Mouse (Mus musculus) embryonic facial prominence, embryonic 10.5 days (tissue): ENCODE measurements around the gene Pold1. TPM values are rescaled to one million over a fixed set of nuclear protein-coding genes. Genes with fewer than 3 reads are reported as not detected.
A peak's percentile ranks its signal among the peaks of the same experiment; 100 is the strongest.

Experiments
- DNase-seq: peaks from one replicate; pipeline ENCODE4 v3.0.0-alpha.2; 2017; ENCODE audit warnings: low spot score
- H3K27ac ChIP-seq: fragments of 300-500 bp; sonication (generic); replicated peaks from 2 replicates; pipeline ENCODE4 v1.5.1; 2016; ENCODE audit warnings: mild to moderate bottlenecking
- H3K27me3 ChIP-seq: fragments of 300-500 bp; sonication (generic); replicated peaks from 2 replicates; pipeline ENCODE4 v1.6.1; 2016; ENCODE audit warnings: low read depth, mild to moderate bottlenecking; ENCODE audit not compliant: poor library complexity, severe bottlenecking
- H3K36me3 ChIP-seq: fragments of 300-500 bp; sonication (generic); replicated peaks from 2 replicates; pipeline ENCODE4 v1.6.1; 2016; ENCODE audit warnings: mild to moderate bottlenecking, moderate library complexity
- H3K4me1 ChIP-seq: fragments of 300-500 bp; sonication (generic); 2 replicates; pipeline ENCODE4 v1.6.1; 2016
- H3K4me3 ChIP-seq: fragments of 300-500 bp; sonication (generic); 2 replicates; pipeline ENCODE4 v1.5.1; 2016; ENCODE audit warnings: mild to moderate bottlenecking, moderate library complexity
- H3K9me3 ChIP-seq: fragments of 300-500 bp; sonication (generic); 2 replicates; pipeline ENCODE4 v1.6.1; 2016; ENCODE audit warnings: mild to moderate bottlenecking
- WGBS: fragments of 180-500 bp; shearing (Covaris S2); methylation state at CpG from one replicate; pipeline ENCODE4 v1.1.7; 2016; 5-methylcytosine and 5-hydroxymethylcytosine counted together
- polyA plus RNA-seq: library from polyadenylated mRNA; unstranded; fragments of >200 nt; fragmentation: Nextera tagmentation; extraction: Ambion mirVana; gene quantifications from 2 replicates; pipeline ENCODE4 v1.2.1, GENCODE M21; 2016

Gene Pold1
- 164 and 171 TPM in 2 replicates for polyA plus RNA-seq

DNA sequence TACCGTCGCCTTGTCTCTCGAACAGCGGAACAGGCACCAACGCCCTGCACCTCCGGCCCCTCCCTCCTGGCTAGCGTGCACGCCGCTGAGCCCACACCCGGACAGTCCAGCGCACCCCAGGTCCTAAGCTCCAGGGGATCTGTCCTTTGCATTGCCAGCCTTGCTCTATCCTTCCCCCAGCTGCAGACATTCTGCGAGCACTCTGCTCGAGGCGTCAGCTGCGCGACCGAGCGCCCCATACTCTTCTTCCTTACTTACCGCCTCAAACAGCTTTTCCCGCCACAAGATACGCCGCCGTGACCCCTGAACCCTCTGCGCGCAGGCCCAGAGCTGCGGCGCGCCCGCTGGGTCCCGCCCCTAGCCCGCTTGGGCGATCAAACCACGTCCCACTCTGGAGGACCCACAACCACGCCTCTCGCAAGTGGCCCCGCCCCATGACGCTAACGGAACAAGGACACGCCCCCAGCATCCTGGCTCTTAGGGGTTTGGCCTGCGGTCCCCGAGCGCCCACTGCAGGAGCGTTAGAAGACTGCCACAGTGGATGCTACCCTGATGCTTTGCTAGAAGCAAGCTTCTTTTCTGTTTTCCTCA, at the start of gene Pold1:
Gene Pold1, minus strand, starts transcription at position 353 of the 591 bp plus-strand sequence.
- H3K4me3 ChIP-seq, result peak within 1 kb of the TSS; percentile 81
- peak; percentile 100 for DNase-seq
- peaks cover 27% of the 10 kb centered on the region for H3K4me1 ChIP-seq
- H3K27me3 ChIP-seq, result no peaks in the 10 kb centered on the region
- H3K9me3 ChIP-seq, result peaks cover 8% of the 10 kb centered on the region; the same call in 1 of the 2 replicates
- under 1% methylated on average over 43 of the region's 43 CpGs for WGBS
- H3K36me3 ChIP-seq, result peaks cover 58% of the 10 kb centered on the region
- H3K27ac ChIP-seq, result peak within 1 kb of the TSS; percentile 92

DNA sequence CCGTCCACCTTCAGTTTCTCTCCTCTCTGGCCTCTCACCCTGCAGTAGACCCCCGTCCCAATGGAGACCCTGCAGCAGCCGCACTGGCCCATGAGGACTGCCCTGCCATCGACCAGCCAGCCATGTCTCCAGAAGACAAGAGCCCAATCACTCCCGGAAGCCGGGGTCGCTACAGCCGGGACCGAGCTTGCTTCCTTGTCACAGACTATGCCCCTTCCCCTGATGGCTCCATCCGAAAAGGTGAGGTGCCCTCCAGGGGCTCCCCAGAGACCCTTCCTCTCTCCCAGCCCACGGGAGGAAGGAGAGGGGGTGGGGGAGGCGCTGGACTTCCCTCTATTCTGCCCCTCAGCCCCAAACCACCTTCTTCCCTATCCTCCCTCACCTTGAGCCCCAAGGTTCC, 49.7 kb upstream of the Pold1 start:
- H3K36me3 ChIP-seq, result peaks cover 8% of the 10 kb centered on the region
- H3K4me1 ChIP-seq, result peaks cover 48% of the 10 kb centered on the region
- WGBS, result 75% methylated on average over 12 of the region's 12 CpGs
- peaks cover 47% of the 10 kb centered on the region for H3K27me3 ChIP-seq
- H3K4me3 ChIP-seq, result no peak overlapping the region
- no peaks in the 10 kb centered on the region for H3K9me3 ChIP-seq
- no peak overlapping the region for H3K27ac ChIP-seq
- DNase-seq, result no peak

DNA sequence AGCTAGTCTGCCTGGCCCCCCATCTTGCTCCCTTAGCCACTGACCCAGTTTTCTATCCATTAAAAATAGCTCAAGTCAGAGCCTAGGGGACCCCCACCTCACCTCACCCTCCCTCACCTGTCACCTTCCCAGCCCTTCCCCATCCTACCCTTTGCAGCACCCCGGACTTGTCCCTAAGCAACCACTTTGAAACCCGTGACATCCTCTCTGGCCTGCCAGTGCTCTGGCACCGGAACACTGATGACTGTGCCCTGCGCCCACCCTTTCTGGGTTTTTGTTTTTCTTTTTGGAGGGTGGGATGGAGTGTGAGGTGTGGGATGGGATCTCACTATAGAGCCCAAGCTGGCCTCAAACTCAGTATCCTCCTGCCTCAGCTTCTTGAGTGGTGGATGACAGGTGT, 49.0 kb upstream of the Pold1 start:
- Histone ChIP-seq H3K9me3 (no peaks in the 10 kb centered on the region), H3K4me1 (peaks cover 48% of the 10 kb centered on the region), H3K4me3 (no peak overlapping the region), H3K27me3 (peaks cover 47% of the 10 kb centered on the region), H3K27ac (no peak overlapping the region), H3K36me3 (peaks cover 8% of the 10 kb centered on the region)
- 87% methylated on average over 4 of the region's 4 CpGs for WGBS
- DNase-seq, result no peak

DNA sequence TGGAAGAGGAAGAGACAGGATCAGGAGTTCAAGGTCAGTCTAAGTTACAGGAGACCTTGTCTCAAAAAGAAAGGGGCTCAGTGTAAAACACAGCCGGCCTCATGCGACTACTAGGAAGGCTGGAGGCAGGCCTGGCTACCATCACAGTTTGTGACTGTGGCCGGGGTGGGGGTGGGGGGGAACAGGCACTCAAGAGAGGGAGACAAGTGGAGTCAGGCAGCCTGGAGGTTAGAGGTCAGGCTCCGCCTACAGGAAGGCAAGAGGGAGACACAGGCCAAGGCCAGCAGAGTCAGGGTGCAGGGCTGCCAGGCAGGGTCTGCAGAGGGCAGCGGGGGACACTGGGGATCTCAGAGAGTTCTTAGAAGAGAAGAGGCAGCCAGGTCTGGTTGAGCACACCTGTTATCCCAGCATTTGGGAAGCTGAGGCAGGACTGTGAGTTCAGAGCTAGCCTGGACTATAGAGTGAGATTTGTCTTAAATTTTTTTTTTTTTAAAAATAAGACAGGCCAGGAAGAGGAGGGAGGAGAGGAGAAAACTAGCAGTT, 48.4 kb upstream of the Pold1 start:
- Histone ChIP-seq H3K4me3 (no peak overlapping the region), H3K36me3 (peaks cover 8% of the 10 kb centered on the region), H3K27me3 (peaks cover 47% of the 10 kb centered on the region), H3K9me3 (no peaks in the 10 kb centered on the region), H3K4me1 (peaks cover 48% of the 10 kb centered on the region), H3K27ac (no peak overlapping the region)
- DNase-seq, result no peak
- WGBS, result 47% methylated on average over 5 of the region's 5 CpGs

DNA sequence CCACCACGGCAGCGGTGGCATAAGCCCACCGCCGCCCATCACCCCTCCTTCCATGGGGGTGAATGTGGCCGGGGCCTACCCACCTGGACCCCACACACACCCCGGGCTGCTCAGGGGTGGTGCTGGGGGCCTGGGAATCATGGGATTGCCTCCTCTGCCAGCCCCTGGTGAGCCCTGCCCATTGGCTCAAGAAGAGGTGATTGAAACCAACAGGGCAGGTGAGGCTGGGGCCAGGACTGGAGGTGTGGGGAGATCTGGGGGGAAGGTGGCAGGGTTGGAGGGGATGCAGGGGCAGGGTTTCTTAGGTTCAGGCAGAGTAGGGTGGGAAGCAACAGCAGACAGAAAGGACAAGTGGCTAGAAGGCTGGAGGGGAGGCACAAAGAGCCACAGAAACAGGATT, 47.4 kb upstream of the Pold1 start:
- WGBS, result 95% methylated on average over 6 of the region's 6 CpGs
- H3K4me1 ChIP-seq, result peaks cover 50% of the 10 kb centered on the region
- no peak for DNase-seq
- peaks cover 8% of the 10 kb centered on the region for H3K36me3 ChIP-seq
- H3K9me3 ChIP-seq, result no peaks in the 10 kb centered on the region
- H3K27me3 ChIP-seq, result peaks cover 47% of the 10 kb centered on the region
- no peak overlapping the region for H3K4me3 ChIP-seq
- no peak overlapping the region for H3K27ac ChIP-seq

DNA sequence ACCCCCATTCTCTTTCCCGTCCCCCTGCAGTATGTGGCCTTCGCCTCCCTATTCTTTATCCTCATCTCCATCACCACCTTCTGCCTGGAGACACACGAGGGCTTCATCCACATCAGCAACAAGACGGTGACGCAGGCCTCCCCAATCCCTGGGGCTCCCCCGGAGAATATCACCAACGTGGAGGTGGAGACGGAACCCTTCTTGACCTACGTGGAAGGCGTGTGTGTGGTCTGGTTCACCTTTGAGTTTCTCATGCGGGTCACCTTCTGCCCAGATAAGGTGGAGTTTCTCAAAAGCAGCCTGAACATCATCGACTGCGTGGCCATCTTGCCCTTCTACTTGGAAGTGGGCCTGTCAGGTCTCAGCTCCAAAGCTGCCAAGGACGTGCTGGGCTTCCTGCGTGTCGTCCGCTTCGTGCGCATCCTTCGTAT, 46.5 kb upstream of the Pold1 start:
- Histone ChIP-seq H3K9me3 (no peaks in the 10 kb centered on the region), H3K4me1 (peaks cover 58% of the 10 kb centered on the region), H3K4me3 (no peak overlapping the region), H3K27me3 (peaks cover 43% of the 10 kb centered on the region), H3K27ac (no peak overlapping the region), H3K36me3 (peaks cover 8% of the 10 kb centered on the region)
- DNase-seq, result no peak
- WGBS, result 93% methylated on average over 20 of the region's 20 CpGs

DNA sequence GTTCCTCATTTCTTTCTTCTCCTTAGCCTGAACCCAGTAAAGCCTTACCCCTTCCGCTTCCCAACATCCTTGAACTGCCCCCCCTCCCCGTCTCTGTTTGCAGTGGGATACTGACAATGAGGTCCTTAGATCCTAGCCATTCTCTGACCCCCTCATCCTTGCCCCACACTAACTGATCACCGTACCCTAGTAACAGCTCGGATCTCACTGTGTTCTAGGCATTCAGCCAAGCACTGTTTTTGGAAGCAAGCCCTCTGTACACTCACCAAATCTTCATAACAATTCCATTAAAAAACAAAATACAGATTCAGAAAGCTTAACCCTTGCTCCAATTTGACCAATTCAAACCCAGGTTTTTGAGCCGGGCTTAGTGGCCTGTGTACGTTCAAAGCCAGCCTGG, 45.6 kb upstream of the Pold1 start:
- Histone ChIP-seq H3K4me3 (peak overlapping the region; percentile 77; the same call in 1 of the 2 replicates), H3K27me3 (peaks cover 43% of the 10 kb centered on the region), H3K4me1 (peaks cover 66% of the 10 kb centered on the region), H3K27ac (no peak overlapping the region), H3K36me3 (peaks cover 8% of the 10 kb centered on the region), H3K9me3 (no peaks in the 10 kb centered on the region)
- WGBS, result 70% methylated on average over 6 of the region's 6 CpGs
- no peak for DNase-seq

DNA sequence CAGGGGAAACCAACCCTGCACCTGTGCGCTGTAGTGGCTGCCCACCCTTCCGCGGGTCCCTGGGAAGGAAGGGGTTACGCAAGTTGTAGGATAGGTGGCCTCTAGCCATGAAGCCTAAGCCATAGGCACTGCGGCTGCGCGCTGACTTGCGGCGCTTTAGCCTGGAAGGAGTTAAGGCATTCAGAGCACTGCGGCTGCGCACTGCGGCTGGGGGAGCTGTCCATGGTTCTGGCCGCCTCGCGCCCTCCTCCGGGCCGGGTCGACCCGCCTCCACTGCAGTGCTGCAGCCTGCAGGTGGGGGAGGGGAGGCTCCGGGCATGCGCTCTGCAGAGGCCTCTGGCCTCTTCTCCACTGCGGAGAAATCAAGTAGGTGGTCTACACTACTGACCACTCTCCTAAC, 45.1 kb upstream of the Pold1 start:
- peaks cover 48% of the 10 kb centered on the region for H3K27me3 ChIP-seq
- peak; percentile 95 for DNase-seq
- H3K4me1 ChIP-seq, result peaks cover 72% of the 10 kb centered on the region
- H3K4me3 ChIP-seq, result peak overlapping the region; percentile 77
- H3K36me3 ChIP-seq, result peaks cover 8% of the 10 kb centered on the region
- WGBS, result under 1% methylated on average over 22 of the region's 22 CpGs
- no peak overlapping the region; the same call in 1 of the 2 replicates for H3K27ac ChIP-seq
- no peaks in the 10 kb centered on the region for H3K9me3 ChIP-seq

DNA sequence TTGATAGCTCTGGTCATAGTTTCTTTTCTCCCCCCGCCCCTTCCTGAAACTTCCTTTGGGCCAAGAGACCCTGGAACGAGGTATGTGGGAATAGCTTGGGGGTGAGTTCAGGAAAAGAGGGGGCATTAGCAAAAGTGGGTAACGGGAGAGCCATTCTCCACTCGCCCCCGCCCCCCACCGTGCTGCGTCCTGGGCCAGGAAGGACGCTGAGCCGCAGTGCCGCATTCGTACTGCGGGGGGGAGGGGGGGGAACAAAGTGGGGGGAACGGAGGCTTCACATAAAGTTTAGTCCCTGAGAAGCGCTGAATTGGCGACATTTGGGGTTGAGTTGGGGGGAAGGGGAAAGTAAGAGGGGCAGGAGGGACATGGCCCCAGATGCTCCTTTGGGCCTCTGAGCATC, 44.4 kb upstream of the Pold1 start:
- H3K4me1 ChIP-seq, result peaks cover 75% of the 10 kb centered on the region
- peak overlapping the region; percentile 77 for H3K4me3 ChIP-seq
- H3K27me3 ChIP-seq, result peaks cover 56% of the 10 kb centered on the region
- WGBS, result 2% methylated on average over 15 of the region's 15 CpGs
- no peaks in the 10 kb centered on the region for H3K9me3 ChIP-seq
- no peak for DNase-seq
- no peak overlapping the region for H3K27ac ChIP-seq
- H3K36me3 ChIP-seq, result peaks cover 8% of the 10 kb centered on the region

DNA sequence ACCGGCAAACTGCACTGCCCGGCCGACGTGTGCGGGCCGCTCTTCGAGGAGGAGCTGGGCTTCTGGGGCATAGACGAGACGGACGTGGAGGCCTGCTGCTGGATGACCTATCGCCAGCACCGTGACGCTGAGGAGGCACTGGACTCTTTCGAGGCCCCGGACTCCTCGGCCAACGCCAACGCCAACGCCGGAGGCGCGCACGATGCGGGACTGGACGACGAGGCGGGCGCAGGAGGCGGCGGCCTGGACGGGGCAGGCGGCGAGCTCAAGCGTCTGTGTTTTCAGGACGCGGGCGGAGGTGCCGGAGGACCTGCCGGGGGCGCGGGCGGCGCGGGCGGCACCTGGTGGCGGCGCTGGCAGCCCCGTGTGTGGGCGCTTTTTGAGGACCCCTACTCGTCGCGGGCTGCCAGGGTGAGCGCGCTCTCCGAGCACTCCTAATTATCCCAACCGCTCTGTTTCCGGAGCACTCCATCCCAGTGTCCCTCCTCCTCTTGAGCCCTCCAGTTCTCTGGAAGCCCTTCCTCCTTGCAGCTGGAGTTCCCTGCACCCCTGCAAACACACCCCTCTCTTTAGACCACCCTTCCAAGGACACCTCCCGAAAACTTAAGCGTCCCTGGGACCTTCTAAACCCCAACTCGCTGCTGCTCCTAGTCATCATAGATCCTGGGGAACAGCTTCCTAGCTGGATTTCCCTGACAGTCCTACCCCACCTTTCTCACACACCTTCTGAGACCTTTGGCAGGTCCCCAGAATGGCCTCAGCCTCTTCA, 42.9 kb upstream of the Pold1 start:
- Histone ChIP-seq H3K27ac (peak overlapping the region; percentile 49), H3K4me1 (peaks cover 78% of the 10 kb centered on the region), H3K27me3 (peaks cover 71% of the 10 kb centered on the region), H3K4me3 (peak overlapping the region; percentile 77), H3K9me3 (no peaks in the 10 kb centered on the region), H3K36me3 (peaks cover 8% of the 10 kb centered on the region)
- under 1% methylated on average over 60 of the region's 60 CpGs for WGBS
- peak; percentile 47 for DNase-seq

DNA sequence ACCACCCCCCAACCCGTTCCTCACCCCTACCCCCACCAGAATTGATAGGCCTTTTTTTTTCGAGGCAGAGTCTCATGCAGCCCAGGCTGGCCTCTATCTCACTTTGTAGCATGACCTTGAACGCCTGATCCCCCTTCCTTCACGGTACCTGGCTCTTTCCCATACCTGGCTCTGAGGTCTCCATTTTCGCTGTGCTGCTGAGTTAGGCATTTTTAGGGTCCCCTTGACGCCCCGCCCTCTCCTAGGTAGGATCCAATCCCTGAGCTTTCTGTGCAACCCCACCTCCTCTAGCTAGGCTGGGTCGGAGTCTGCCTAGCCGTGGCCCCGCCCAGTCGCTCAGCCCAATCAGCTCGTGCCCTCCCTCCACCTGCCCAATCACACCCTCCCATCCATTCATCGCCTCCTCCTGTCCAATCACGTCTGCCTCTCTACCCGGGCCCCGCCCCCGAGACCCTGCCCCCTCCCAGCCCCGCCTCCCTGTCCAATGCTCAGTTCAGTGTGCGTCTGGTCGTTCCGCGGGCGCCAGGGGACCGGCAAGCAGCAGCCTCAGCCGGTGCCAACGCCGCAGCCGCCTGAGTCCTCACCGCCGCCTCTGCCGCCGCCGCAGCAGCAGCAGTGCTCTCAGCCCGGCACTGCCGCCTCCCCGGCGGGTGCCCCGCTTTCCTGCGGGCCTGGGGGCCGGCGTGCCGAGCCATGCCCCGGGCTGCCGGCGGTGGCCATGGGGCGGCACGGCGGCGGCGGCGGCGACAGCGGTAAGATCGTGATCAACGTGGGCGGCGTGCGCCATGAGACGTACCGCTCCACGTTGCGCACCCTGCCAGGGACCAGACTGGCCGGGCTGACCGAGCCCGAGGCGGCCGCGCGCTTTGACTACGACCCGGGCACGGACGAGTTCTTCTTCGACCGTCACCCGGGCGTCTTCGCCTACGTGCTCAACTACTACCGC, 42.0 kb upstream of the Pold1 start, which contains the start of gene Kcnc3:
Gene Kcnc3, plus strand, starts transcription at position 263 of the 946 bp plus-strand sequence.
- Histone ChIP-seq H3K9me3 (no peaks in the 10 kb centered on the region), H3K4me3 (peak within 1 kb of the TSS; percentile 77), H3K27ac (peak within 1 kb of the TSS; percentile 49), H3K4me1 (peaks cover 81% of the 10 kb centered on the region), H3K27me3 (peaks cover 78% of the 10 kb centered on the region), H3K36me3 (peaks cover under 1% of the 10 kb centered on the region; the same call in 1 of the 2 replicates)
- WGBS, result under 1% methylated on average over 80 of the region's 80 CpGs
- peak; percentile 98 for DNase-seq

DNA sequence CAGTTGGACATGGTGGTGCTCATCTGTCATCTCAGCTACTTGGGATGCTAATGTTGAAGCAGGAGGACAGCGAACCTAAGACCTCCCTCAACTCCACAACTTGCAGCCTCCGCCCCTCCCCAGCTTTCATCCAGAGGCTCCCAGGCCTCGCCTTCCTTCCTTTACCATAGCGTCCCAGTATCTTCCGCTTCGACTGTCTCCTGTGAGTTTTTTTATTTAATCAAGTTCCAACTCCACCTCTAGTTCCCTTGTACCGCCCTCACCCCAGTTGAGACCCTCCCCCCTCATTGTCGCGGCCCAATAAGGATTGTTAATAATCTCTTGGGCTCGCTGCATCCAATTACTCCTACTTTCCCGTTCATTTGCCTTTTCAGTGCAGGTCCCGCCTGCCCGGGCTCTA, 41.3 kb upstream of the Pold1 start:
- DNase-seq, result peak; percentile 43
- H3K4me1 ChIP-seq, result peaks cover 81% of the 10 kb centered on the region
- H3K27me3 ChIP-seq, result peaks cover 85% of the 10 kb centered on the region
- whole genome bisulfite sequencing, result under 1% methylated on average over 13 of the region's 13 CpGs
- peak overlapping the region; percentile 77 for H3K4me3 ChIP-seq
- no peaks in the 10 kb centered on the region for H3K36me3 ChIP-seq
- peak overlapping the region; percentile 49; the same call in 1 of the 2 replicates for H3K27ac ChIP-seq
- no peaks in the 10 kb centered on the region for H3K9me3 ChIP-seq
